Mouse (Mus musculus) forebrain, embryonic 13.5 days (tissue): ENCODE measurements around the gene Bicdl2. TPM values are rescaled to one million over a fixed set of nuclear protein-coding genes. Genes with fewer than 3 reads are reported as not detected.
A peak's percentile ranks its signal among the peaks of the same experiment; 100 is the strongest.

ENCODE experiments used
- ATAC-seq: fragments of 200-750 bp; cut with Nextera tagmentation; 2 replicates; pipeline ENCODE4 v1.8.0; 2017
- H3K27ac ChIP-seq: fragments of 300-500 bp; sonication (generic); 2 replicates; pipeline ENCODE4 v1.5.1; 2015; ENCODE audit warnings: inconsistent platforms, mild to moderate bottlenecking, moderate library complexity
- H3K27me3 ChIP-seq: fragments of 300-500 bp; sonication (generic); 2 replicates; pipeline ENCODE4 v1.6.1; 2015; ENCODE audit warnings: mild to moderate bottlenecking, inconsistent platforms
- H3K36me3 ChIP-seq: fragments of 300-500 bp; sonication (generic); 2 replicates; pipeline ENCODE4 v1.6.1; 2015; ENCODE audit warnings: mild to moderate bottlenecking, inconsistent platforms; ENCODE audit not compliant: poor library complexity, severe bottlenecking
- H3K4me1 ChIP-seq: fragments of 300-500 bp; sonication (generic); 2 replicates; pipeline ENCODE4 v1.6.1; 2015; ENCODE audit warnings: inconsistent platforms
- H3K4me2 ChIP-seq: fragments of 300-500 bp; sonication (generic); 2 replicates; pipeline ENCODE4 v1.6.1; 2015; ENCODE audit warnings: inconsistent platforms, mild to moderate bottlenecking, moderate library complexity
- H3K4me3 ChIP-seq: fragments of 300-500 bp; sonication (generic); 2 replicates; pipeline ENCODE4 v1.5.1; 2015; ENCODE audit warnings: mild to moderate bottlenecking, inconsistent platforms
- H3K9ac ChIP-seq: fragments of 300-500 bp; sonication (generic); 2 replicates; pipeline ENCODE4 v1.6.1; 2015; ENCODE audit warnings: mild to moderate bottlenecking, inconsistent platforms
- H3K9me3 ChIP-seq: fragments of 300-500 bp; sonication (generic); replicated peaks from 2 replicates; pipeline ENCODE4 v1.6.1; 2016; ENCODE audit warnings: inconsistent platforms
- WGBS: fragments of 180-500 bp; shearing (Covaris S2); methylation state at CpG from one replicate; pipeline ENCODE4 v1.1.7; 2015; 5-methylcytosine and 5-hydroxymethylcytosine counted together
- polyA plus RNA-seq: library from polyadenylated mRNA; unstranded; fragments of >200 nt; fragmentation: Nextera tagmentation; extraction: Ambion mirVana; gene quantifications from 2 replicates; pipeline ENCODE4 v1.2.1, GENCODE M21; 2015

The Bicdl2 gene
- 0.14 and 0.35 TPM in 2 replicates for polyA plus RNA-seq

GRCm38 (mm10) chr17:23660117-23660875 is at the start of gene Bicdl2:
Gene Bicdl2, plus strand, starts transcription at chr17:23660506.
- H3K4me1 ChIP-seq, result peaks cover 3% of the 10 kb centered on the region; the same call in 1 of the 2 replicates
- whole genome bisulfite sequencing, result 4% methylated on average over 27 of the region's 27 CpGs
- no peak within 1 kb of the TSS for H3K9ac ChIP-seq
- H3K27me3 ChIP-seq, result peaks cover 52% of the 10 kb centered on the region
- H3K4me2 ChIP-seq, result peak within 1 kb of the TSS; percentile 7; the same call in 1 of the 2 replicates
- no peaks in the 10 kb centered on the region for H3K36me3 ChIP-seq
- no peak for ATAC-seq
- no peak within 1 kb of the TSS for H3K27ac ChIP-seq
- H3K9me3 ChIP-seq, result no peaks in the 10 kb centered on the region
- 0 out of 2 replicates have a peak within 1 kb of the TSS, but pooled peaks have one; percentile 2 for H3K4me3 ChIP-seq

GRCm38 (mm10) chr17:23617087-23617486 is 43.2 kb upstream of the Bicdl2 start:
- Histone ChIP-seq H3K27me3 (0 out of 2 replicates have a peak, but pooled peaks cover 10% of the 10 kb centered on the region), H3K4me2 (no peak overlapping the region), H3K27ac (no peak overlapping the region), H3K4me3 (no peak overlapping the region), H3K4me1 (no peaks in the 10 kb centered on the region), H3K9me3 (no peaks in the 10 kb centered on the region), H3K9ac (no peak overlapping the region), H3K36me3 (no peaks in the 10 kb centered on the region)
- ATAC-seq, result no peak
- 60% methylated on average over 9 of the region's 9 CpGs for WGBS

GRCm38 (mm10) chr17:23620351-23620750 is 40.0 kb upstream of the Bicdl2 start:
- Histone ChIP-seq H3K27ac (no peak overlapping the region), H3K36me3 (no peaks in the 10 kb centered on the region), H3K9me3 (no peaks in the 10 kb centered on the region), H3K4me3 (no peak overlapping the region), H3K27me3 (0 out of 2 replicates have a peak, but pooled peaks cover 10% of the 10 kb centered on the region), H3K4me2 (no peak overlapping the region), H3K4me1 (no peaks in the 10 kb centered on the region), H3K9ac (no peak overlapping the region)
- no peak for ATAC-seq
- WGBS, result 85% methylated on average over 7 of the region's 7 CpGs

GRCm38 (mm10) chr17:23627813-23628212 is 32.5 kb upstream of the Bicdl2 start:
- H3K36me3 ChIP-seq, result no peaks in the 10 kb centered on the region
- H3K4me3 ChIP-seq, result no peak overlapping the region
- no peaks in the 10 kb centered on the region for H3K9me3 ChIP-seq
- H3K4me2 ChIP-seq, result no peak overlapping the region
- H3K27ac ChIP-seq, result no peak overlapping the region
- 0 out of 2 replicates have a peak overlapping the region, but pooled peaks have one; percentile 21 for H3K9ac ChIP-seq
- H3K27me3 ChIP-seq, result no peaks in the 10 kb centered on the region
- 35% methylated on average over 7 of the region's 7 CpGs for WGBS
- no peaks in the 10 kb centered on the region; the same call in 1 of the 2 replicates for H3K4me1 ChIP-seq
- ATAC-seq, result no peak

GRCm38 (mm10) chr17:23630195-23631020 is 29.9 kb upstream of the Bicdl2 start:
- Histone ChIP-seq H3K27ac (no peak overlapping the region), H3K9me3 (no peaks in the 10 kb centered on the region), H3K4me3 (peak overlapping the region; percentile 13), H3K27me3 (no peaks in the 10 kb centered on the region), H3K4me1 (no peaks in the 10 kb centered on the region; the same call in 1 of the 2 replicates), H3K9ac (peak overlapping the region; percentile 14; the same call in 1 of the 2 replicates), H3K36me3 (no peaks in the 10 kb centered on the region), H3K4me2 (peak overlapping the region; percentile 50)
- 19% methylated on average over 22 of the region's 22 CpGs for WGBS
- ATAC-seq, result peak; percentile 91

- H3K9ac ChIP-seq, result no peak overlapping the region
- H3K27me3 ChIP-seq, result no peaks in the 10 kb centered on the region
- H3K27ac ChIP-seq, result no peak overlapping the region
- WGBS, result 90% methylated on average over 8 of the region's 8 CpGs
- no peaks in the 10 kb centered on the region for H3K9me3 ChIP-seq
- ATAC-seq, result no peak
- H3K4me1 ChIP-seq, result no peaks in the 10 kb centered on the region; the same call in 1 of the 2 replicates
- H3K4me2 ChIP-seq, result no peak overlapping the region
- H3K4me3 ChIP-seq, result no peak overlapping the region
- H3K36me3 ChIP-seq, result no peaks in the 10 kb centered on the region
Observed at GRCm38 (mm10) chr17:23631241-23631640, 29.1 kb upstream of the Bicdl2 start.

- Histone ChIP-seq H3K27me3 (peaks cover 42% of the 10 kb centered on the region), H3K9ac (peak within 1 kb of the TSS; percentile 58), H3K4me3 (peak within 1 kb of the TSS; percentile 39), H3K36me3 (no peaks in the 10 kb centered on the region), H3K9me3 (no peaks in the 10 kb centered on the region), H3K27ac (no peak within 1 kb of the TSS), H3K4me2 (peak within 1 kb of the TSS; percentile 68), H3K4me1 (peaks cover 10% of the 10 kb centered on the region)
- under 1% methylated on average over 56 of the region's 58 CpGs for WGBS
- no peak for ATAC-seq
Observed at GRCm38 (mm10) chr17:23644613-23645495, 15.5 kb upstream of the Bicdl2 start, which contains the start of gene Mmp25. Gene Mmp25, minus strand, starts transcription at chr17:23645277.

- Histone ChIP-seq H3K27ac (no peak overlapping the region), H3K4me1 (peaks cover 10% of the 10 kb centered on the region), H3K9me3 (no peaks in the 10 kb centered on the region), H3K4me3 (no peak overlapping the region), H3K27me3 (peaks cover 42% of the 10 kb centered on the region), H3K36me3 (no peaks in the 10 kb centered on the region), H3K9ac (no peak overlapping the region), H3K4me2 (no peak overlapping the region)
- WGBS, result 30% methylated on average over 10 of the region's 10 CpGs
- no peak for ATAC-seq
Observed at GRCm38 (mm10) chr17:23645894-23646293, 14.4 kb upstream of the Bicdl2 start.

- WGBS, result 84% methylated on average over 6 of the region's 6 CpGs
- no peak for ATAC-seq
Observed at GRCm38 (mm10) chr17:23651363-23651762, 8.9 kb upstream of the Bicdl2 start.

GRCm38 (mm10) chr17:23653324-23653723 is 7.0 kb upstream of the Bicdl2 start:
- 73% methylated on average over 2 of the region's 2 CpGs for WGBS
- Histone ChIP-seq H3K27me3 (0 out of 2 replicates have a peak, but pooled peaks cover 3% of the 10 kb centered on the region), H3K9me3 (no peaks in the 10 kb centered on the region), H3K9ac (no peak overlapping the region), H3K4me3 (no peak overlapping the region), H3K4me1 (no peaks in the 10 kb centered on the region), H3K36me3 (no peaks in the 10 kb centered on the region), H3K4me2 (no peak overlapping the region), H3K27ac (no peak overlapping the region)
- ATAC-seq, result no peak

More at GRCm38 (mm10) chr17:23651363-23651762, 8.9 kb upstream of the Bicdl2 start:
- no peaks in the 10 kb centered on the region for H3K9me3 ChIP-seq
- H3K4me1 ChIP-seq, result no peaks in the 10 kb centered on the region
- no peak overlapping the region for H3K4me2 ChIP-seq
- H3K36me3 ChIP-seq, result no peaks in the 10 kb centered on the region
- H3K27me3 ChIP-seq, result peaks cover 10% of the 10 kb centered on the region
- no peak overlapping the region for H3K27ac ChIP-seq
- no peak overlapping the region for H3K9ac ChIP-seq
- no peak overlapping the region for H3K4me3 ChIP-seq

- H3K4me3 ChIP-seq, result no peak overlapping the region
- peaks cover 6% of the 10 kb centered on the region for H3K27me3 ChIP-seq
- no peaks in the 10 kb centered on the region for H3K9me3 ChIP-seq
- 71% methylated on average over 6 of the region's 6 CpGs for whole genome bisulfite sequencing
- H3K9ac ChIP-seq, result no peak overlapping the region
- no peaks in the 10 kb centered on the region for H3K36me3 ChIP-seq
- ATAC-seq, result no peak
- no peak overlapping the region for H3K27ac ChIP-seq
- no peak overlapping the region for H3K4me2 ChIP-seq
- no peaks in the 10 kb centered on the region for H3K4me1 ChIP-seq
Observed at GRCm38 (mm10) chr17:23654001-23654400, 6.3 kb upstream of the Bicdl2 start.
